Mouse (Mus musculus) frontal cortex, adult 2 months (tissue): Measurements from ENCODE around the gene Elk4. TPM values are rescaled to one million over a fixed set of nuclear protein-coding genes. Genes with fewer than 3 reads are reported as not detected.
A peak's percentile ranks its signal among the peaks of the same experiment; 100 is the strongest.

Experiments used
- DNase-seq, 2 experiments: peaks; one replicate each; pipeline ENCODE4 v3.0.0; 2022; ENCODE audit warnings: low spot score in 1 of 2; ENCODE audit errors: extremely low spot score in 1 of 2
- polyA plus RNA-seq: library from polyadenylated mRNA; depleted of rRNA; stranded (reverse); fragments of >200 nt; gene quantifications from 2 replicates; pipeline ENCODE4 v1.2.3, GENCODE M21; 2012; rRNA removed

Gene Elk4
- 22.7 and 23.2 TPM in 2 replicates for polyA plus RNA-seq

GRCm38 (mm10) chr1:132007282-132007815 lies at the start of gene Elk4:
TSS of gene Elk4 (plus strand) at chr1:132007607.
- peak; percentile 63 to 85 for DNase-seq

GRCm38 (mm10) chr1:131961004-131961403 lies 46.4 kb upstream of the Elk4 start:
- DNase-seq, result no peak

GRCm38 (mm10) chr1:131962606-131963084 lies 44.8 kb upstream of the Elk4 start, which contains the start of gene Slc45a3:
TSS of gene Slc45a3 (plus strand) at chr1:131962967.
- DNase-seq, result no peak

DNA sequence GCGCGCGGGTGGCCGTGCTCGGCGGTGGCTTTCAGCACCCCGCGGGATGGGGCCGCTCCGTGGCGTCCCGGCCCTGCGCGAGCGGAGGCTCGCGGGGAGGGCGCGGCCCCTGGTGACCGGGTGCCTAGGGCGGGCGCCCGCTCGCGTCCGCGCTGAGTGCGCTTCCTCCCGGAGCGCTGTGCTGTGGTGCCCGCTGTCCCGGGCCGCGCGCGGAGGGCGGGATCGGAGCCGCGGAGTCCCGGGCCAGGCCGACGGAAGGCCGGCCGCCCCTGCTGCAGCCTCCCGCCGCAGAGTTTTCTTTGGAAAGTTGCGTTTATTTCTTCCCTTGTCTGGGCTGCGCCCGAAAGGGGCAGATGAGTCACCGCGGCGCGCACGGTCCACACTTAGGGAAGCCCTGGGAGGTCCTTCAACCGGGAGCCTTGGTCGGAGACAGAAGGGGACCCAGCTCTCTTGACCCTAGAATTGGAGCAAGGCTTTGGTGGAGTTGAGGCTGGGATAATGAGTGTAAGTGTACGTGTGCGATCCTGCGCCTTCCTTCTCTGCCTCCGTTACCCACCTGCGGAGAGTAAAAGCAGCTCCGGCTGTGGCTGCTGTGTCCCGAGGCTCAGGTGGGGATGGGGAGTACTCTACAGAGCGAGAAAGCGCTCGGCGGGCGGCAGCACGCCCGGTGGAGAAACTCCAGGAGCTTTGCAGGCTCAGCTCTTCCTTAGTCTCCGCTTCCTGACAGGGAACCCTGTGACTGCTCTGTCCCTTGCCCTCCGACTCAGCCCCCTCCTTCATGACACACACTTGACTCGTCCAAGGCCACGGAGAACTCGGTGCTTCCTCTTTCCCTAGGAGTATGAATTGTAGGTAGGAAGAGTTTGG lies 44.1 kb upstream of the Elk4 start:
- DNase-seq, result no peak

DNA sequence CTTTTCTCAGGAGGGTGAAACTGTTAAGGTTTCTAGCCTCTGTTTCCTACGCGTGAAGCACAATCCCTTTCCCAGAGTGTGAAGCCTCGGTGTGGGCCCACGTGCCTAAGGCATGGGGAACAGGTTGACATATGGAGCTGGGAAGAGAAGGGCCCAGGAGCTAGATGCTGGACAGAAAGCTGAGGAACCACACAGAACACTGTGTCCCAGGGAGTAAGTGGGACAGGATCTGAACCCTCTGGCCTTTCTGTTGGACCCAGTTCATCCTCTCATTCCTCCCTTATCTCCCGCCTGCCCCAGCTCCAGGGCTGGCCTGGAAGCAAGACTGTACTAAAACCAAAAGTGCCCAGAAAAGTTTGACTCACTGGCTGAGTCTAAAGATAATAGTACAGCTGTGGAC lies 43.3 kb upstream of the Elk4 start:
- no peak for DNase-seq

GRCm38 (mm10) chr1:131964580-131964979 lies 42.8 kb upstream of the Elk4 start:
- DNase-seq, result no peak

DNA sequence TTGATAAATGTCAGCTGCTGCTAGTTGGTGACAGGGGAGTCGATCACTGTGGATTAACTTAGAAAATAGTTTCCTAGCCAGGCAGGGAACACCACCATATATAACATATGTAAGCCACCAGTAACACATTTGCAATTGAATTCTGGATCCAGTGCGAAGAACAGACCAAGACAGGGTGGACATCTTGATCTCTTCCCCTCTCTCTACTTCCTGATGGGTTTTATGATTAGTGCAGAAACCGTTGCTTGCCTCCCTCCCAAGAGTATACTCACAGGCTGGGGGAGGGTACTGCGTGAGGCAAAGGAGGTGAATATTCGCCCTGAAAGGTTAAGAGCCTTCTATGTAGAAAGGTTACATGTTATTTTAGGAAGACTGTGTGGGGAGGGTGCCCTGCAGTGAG lies 41.6 kb upstream of the Elk4 start:
- DNase-seq, result no peak

GRCm38 (mm10) chr1:131967336-131967735 lies 40.1 kb upstream of the Elk4 start:
- no peak for DNase-seq

DNA sequence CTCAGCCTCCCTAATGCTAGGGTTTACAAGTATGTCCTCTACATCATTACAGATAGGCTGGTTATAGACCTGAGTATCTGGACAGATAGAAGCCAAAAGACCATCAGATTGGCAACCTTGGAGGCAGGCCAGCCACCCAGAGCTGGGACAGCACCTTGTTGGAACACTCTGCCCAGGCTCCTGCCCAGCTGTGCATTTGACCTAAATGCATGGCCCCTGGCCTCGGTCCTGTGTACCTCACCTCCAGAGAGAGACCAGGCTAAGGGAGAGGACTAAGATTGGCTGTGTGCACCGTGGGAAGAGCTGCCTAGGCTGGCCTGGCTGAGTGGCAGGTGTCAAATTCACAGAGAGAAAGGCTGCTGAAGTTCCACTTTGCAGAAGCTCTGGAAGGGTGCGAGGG lies 38.9 kb upstream of the Elk4 start:
- DNase-seq, result no peak

- DNase-seq, result no peak
Measured at GRCm38 (mm10) chr1:131968983-131969382, 38.4 kb upstream of the Elk4 start.

DNA sequence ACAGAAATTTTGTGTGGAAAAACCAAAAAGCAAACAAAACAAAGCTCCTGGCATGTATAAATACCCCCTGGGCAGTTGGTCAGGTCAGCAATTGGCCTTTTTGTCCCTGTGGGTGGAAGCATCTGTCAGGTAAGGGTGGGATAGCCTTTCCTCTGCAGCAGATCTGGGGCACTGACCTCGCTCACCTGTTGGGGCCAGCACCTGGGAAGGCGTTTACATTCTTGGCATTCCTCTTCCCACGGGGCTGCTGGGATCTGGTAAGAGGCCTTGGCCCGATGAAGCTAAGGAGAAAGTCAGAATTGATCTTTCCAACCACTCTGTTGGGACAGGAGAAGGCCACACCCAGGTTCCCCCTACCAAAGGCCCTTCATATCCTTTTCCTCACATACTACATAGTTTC lies 37.6 kb upstream of the Elk4 start:
- DNase-seq, result no peak

DNA sequence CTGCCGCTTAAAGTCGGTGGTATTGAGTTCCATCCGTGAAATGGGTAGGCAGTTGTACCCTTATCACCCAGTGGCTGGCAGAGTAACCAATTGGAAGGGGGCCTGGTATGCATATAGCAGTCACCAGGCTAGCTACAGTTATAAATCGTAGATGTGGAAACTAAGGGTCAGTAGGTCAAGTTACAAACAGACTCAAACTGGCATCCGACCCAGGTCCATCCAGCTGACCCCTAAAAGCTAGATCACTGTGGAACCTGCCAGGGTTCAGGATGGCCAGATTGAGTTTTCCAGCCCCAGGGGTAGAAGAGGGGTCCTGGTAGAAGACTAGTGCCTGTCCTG lies 37.1 kb upstream of the Elk4 start:
- no peak for DNase-seq

DNA sequence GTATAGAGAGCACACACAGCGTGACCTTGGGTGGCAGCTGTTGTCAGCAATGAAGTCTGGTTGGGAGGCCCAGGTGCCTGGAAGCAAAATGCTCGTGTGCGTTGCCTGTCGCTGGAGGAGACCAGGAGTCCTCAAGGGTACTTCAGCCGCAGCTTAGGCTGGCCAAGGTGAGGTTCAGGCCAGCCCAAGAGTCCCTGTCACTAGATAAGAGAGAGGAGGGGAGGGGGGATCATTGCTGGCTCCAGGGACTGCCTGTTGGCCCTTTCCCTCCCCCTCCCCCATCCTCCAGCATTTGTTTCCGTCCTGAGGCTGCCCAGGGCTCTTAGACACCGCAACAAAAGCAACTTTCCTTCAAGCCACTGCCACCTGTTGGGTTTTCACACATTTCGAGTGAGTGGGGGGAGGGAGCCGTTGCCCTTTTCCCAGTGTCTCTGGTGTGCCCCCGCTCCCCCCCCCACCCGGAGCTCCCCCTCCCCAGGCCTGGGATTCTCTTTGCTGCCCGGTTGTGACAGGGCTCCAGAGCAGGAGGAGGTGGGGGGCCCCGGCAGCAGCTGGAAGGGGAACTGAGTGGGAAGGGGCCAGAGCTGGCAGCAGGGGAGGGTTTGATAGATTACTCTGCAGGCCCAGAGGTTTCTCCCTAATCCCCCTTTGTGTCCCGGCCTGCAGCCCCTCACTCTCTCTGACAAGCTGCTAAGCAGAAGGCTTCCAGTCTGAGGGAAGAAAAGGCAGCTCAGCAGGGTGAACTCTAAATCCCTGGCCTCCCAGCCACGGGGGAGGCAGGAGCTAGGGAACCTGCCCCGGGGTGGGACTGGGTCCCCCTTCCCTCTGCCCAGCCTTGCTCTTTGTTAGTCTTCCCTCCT lies 36.5 kb upstream of the Elk4 start:
- no peak for DNase-seq

GRCm38 (mm10) chr1:131971771-131972497 lies 35.5 kb upstream of the Elk4 start:
- no peak for DNase-seq

DNA sequence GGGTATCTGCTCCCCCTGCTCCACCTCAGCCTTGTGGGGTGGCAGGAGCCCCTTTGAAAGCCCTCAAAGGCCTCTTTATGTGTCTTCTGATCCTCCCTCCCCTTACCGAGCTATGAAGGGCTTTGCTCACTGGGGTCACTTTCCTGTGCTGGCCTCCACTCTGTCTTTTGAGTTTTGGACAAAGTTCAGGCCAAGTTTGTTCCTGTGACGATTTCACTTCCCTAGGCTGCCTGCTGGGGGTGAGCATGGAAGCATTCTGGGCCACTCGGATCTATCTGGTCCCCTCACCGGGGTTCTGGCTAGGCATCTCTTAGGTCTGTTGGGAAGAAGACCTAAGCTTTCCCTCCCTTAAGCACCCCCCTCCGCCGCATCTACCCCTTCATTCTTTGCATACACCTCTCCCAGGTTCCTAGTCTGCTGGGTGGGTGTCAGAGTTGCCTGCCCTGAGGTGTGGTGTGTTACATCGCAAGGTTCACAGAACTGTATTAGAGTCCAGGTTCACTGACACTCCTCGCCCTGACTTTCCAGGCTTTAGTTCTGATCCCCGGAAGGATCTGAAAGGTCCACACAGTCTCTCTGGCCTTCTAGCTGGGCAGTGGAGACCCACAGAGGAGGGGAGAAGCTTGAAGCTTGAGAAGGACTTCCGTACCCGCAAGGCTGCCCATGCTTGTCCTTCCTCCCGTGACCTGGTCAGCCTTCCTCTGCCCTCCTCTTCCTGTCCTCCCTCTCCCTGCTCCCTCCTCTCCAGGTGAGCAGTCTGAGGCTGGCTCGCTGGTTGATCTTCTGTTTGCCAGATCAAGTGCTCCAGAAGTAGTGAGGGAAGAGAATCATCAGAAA lies 34.7 kb upstream of the Elk4 start:
- no peak for DNase-seq

DNA sequence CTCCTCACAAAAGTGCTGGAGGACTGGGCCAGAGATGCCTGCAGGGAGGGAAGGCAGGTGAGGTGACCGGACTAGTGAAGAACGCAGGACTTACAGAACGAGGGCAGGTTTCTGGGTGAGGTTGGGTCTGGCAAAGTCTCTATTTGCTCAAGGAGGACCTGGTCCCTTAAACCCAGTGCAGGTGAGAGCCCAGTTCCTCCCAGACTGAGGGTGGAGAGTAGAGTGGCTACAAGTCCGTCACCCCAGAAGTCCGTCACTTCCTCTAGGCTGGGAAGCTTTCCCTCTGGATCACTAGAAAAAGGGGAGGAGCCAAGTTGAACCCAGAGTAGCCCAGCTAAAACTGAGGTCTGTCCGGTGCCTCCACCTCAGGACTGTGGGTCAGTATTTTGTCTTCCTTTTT lies 33.4 kb upstream of the Elk4 start:
- no peak for DNase-seq

DNA sequence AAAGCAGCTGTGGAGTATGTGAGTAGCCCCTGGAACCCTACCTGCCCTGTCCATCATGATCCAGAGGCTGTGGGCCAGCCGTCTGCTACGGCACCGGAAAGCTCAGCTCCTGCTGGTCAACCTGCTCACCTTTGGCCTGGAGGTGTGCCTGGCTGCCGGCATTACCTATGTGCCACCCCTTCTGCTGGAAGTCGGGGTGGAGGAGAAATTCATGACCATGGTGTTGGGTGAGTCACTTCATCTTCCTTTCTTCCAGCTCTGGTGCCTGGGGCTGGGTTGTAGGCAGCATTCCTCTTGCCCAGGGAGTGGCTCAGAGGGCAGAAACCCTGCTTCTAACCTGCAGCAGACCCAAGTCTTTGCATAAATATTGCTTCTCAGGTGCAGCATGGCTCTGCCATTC lies 30.5 kb upstream of the Elk4 start:
- no peak for DNase-seq

DNA sequence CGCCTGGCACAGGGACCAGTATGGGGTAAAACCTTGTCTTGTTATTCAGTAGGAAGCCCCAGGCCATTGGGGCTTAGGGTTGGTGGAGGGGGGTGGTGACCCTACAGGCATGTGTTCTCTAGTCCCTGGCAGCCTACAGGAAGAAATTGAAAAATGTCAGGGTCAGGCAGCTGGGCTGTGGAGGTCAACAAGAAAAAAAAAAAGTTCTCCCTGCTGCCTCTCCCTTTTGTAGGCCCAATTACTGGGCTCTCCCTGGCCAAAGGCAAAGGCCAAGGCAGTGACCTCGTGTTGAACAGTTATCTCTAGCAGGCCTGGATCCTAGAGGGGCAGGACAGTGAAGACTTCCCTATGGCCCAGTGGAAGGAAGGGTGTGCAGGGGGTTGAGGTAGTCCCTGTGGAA lies 26.9 kb upstream of the Elk4 start:
- DNase-seq, result no peak

DNA sequence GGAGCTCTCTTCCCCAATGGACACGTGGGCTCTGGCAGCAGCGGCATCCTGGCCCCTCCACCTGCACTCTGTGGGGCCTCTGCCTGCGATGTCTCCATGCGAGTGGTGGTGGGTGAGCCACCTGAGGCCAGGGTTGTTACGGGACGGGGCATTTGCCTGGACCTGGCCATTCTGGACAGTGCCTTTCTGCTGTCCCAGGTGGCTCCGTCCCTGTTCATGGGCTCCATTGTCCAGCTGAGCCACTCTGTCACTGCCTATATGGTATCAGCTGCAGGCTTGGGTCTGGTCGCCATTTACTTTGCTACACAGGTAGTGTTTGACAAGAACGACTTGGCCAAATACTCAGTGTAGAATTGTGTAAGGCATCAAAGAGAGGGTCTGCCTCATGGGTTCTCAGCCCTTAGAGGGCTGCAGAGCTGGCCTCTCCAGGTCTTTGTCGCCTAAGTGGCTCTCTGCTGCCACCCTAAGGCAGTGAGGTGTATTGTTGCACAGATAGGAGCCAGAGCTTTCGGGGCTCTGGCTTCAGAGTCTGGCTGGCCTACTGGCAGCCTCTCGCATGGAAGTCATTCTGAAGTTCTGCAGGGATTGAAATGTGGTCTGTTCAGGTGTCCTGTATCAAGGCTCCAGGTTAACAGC lies 25.9 kb upstream of the Elk4 start:
- peak in 1 of 2 experiments; percentile 85 for DNase-seq
